Mouse (Mus musculus) CH12.LX (cell line): ENCODE data around the gene Bcl2l15. TPM values are rescaled to one million over a fixed set of nuclear protein-coding genes. Genes with fewer than 3 reads are reported as not detected.

Experiments used
- DNase-seq: peaks from one replicate; pipeline ENCODE4 v3.0.0-alpha.2; 2013; ENCODE audit errors: extremely low read depth
- H3K27ac ChIP-seq: 2 replicates; pipeline ENCODE4 v1.5.1; 2012; ENCODE audit warnings: low read depth, mild to moderate bottlenecking, control low read depth, moderate library complexity; ENCODE audit not compliant: insufficient read depth
- H3K27me3 ChIP-seq: replicated peaks from 2 replicates; pipeline ENCODE3; 2012; ENCODE audit warnings: inconsistent platforms
- H3K36me3 ChIP-seq, 2 experiments: replicated peaks in 1 of 2; 2 replicates each; pipeline versions ENCODE3 to v1.6.1; 2012; ENCODE audit warnings: inconsistent platforms in 1 of 2, low read length in 1 of 2, mild to moderate bottlenecking in 1 of 2, mixed read lengths in 1 of 2, moderate library complexity in 1 of 2; ENCODE audit not compliant: control insufficient read depth in 1 of 2, insufficient read depth in 1 of 2
- H3K4me1 ChIP-seq, 2 experiments: 2 replicates each; pipeline ENCODE4 v1.6.1; 2012; ENCODE audit warnings: inconsistent platforms in 1 of 2, moderate library complexity in 1 of 2; ENCODE audit not compliant: insufficient read depth in 2 of 2, control insufficient read depth in 1 of 2
- H3K4me2 ChIP-seq: 2 replicates; pipeline ENCODE4 v1.6.1; 2012; ENCODE audit warnings: low read depth, mild to moderate bottlenecking, control low read depth; ENCODE audit not compliant: poor library complexity, insufficient read depth, severe bottlenecking
- H3K4me3 ChIP-seq, 3 experiments: fragments of 150-350 bp in 1 of 3; sonication (generic) in 1 of 3; replicated peaks in 1 of 3; 2 replicates each; pipeline versions ENCODE3 to v1.5.1; 2011 to 2012; ENCODE audit warnings: low read depth in 2 of 3, low read length in 2 of 3, mild to moderate bottlenecking in 2 of 3, moderate library complexity in 2 of 3, control low read depth in 1 of 3, improper control_type of control experiment in 1 of 3, inconsistent platforms in 1 of 3, mixed read lengths in 1 of 3; ENCODE audit not compliant: poor library complexity in 1 of 3
- H3K79me2 ChIP-seq: replicated peaks from 2 replicates; pipeline ENCODE4 v1.6.1; 2012; ENCODE audit warnings: mild to moderate bottlenecking, moderate library complexity; ENCODE audit not compliant: control insufficient read depth, poor library complexity, insufficient read depth, severe bottlenecking; ENCODE audit errors: extremely low read depth
- H3K9ac ChIP-seq: 2 replicates; pipeline ENCODE4 v1.6.1; 2012; ENCODE audit warnings: low read depth, mild to moderate bottlenecking, control low read depth, moderate library complexity; ENCODE audit not compliant: insufficient read depth
- H3K9me3 ChIP-seq: replicated peaks from 2 replicates; pipeline ENCODE3; 2012; ENCODE audit warnings: low read length, inconsistent platforms, mixed read lengths
- BHLHE40 ChIP-seq: IDR thresholded peaks from 2 replicates; pipeline ENCODE4 v1.6.1; 2011; ENCODE audit warnings: mild to moderate bottlenecking, low read depth, low read length, improper control_type of control experiment
- CHD1 ChIP-seq: IDR thresholded peaks from 2 replicates; pipeline ENCODE4 v1.6.1; 2012; ENCODE audit warnings: low read depth, low read length, improper control_type of control experiment, inconsistent platforms
- CTCF ChIP-seq, 2 experiments: IDR thresholded peaks in 1 of 2; conservative IDR thresholded peaks in 1 of 2; 2 replicates each; pipeline ENCODE4 v1.5.1; 2011 to 2012; ENCODE audit warnings: low read depth in 2 of 2, low read length in 2 of 2, improper control_type of control experiment in 1 of 2, inconsistent platforms in 1 of 2, mild to moderate bottlenecking in 1 of 2, moderate library complexity in 1 of 2
- ELF1 ChIP-seq: IDR thresholded peaks from 2 replicates; pipeline ENCODE4 v1.6.1; 2014; ENCODE audit warnings: low read depth, mild to moderate bottlenecking, inconsistent platforms, low read length, improper control_type of control experiment
- EP300 ChIP-seq: IDR thresholded peaks from 2 replicates; pipeline ENCODE4 v1.6.1; 2011; ENCODE audit warnings: low read length, improper control_type of control experiment
- ETS1 ChIP-seq: conservative IDR thresholded peaks from 2 replicates; pipeline ENCODE4 v1.6.1; 2012; ENCODE audit warnings: low read depth, mild to moderate bottlenecking, inconsistent platforms, low read length, improper control_type of control experiment, moderate library complexity
- GABPA ChIP-seq: IDR thresholded peaks from 2 replicates; pipeline ENCODE4 v1.6.1; 2012; ENCODE audit warnings: low read depth, low read length, improper control_type of control experiment, inconsistent platforms; ENCODE audit not compliant: insufficient replicate concordance
- IRF4 ChIP-seq: IDR thresholded peaks from 2 replicates; pipeline ENCODE4 v1.6.1; 2014; ENCODE audit warnings: low read depth, mild to moderate bottlenecking, inconsistent platforms, low read length, improper control_type of control experiment
- JUN ChIP-seq: IDR thresholded peaks from 2 replicates; pipeline ENCODE4 v1.6.1; 2011; ENCODE audit warnings: low read depth, mild to moderate bottlenecking, low read length, improper control_type of control experiment, moderate library complexity; ENCODE audit not compliant: insufficient read depth
- JUND ChIP-seq: conservative IDR thresholded peaks from 2 replicates; pipeline ENCODE4 v1.6.1; 2011; ENCODE audit warnings: low read depth, low read length, improper control_type of control experiment
- MAFK ChIP-seq: IDR thresholded peaks from 2 replicates; pipeline ENCODE4 v1.6.1; 2011; ENCODE audit warnings: low read length, improper control_type of control experiment; ENCODE audit not compliant: insufficient replicate concordance
- MAX ChIP-seq: IDR thresholded peaks from 2 replicates; pipeline ENCODE4 v1.6.1; 2011; ENCODE audit warnings: low read length, improper control_type of control experiment
- MEF2A ChIP-seq: IDR thresholded peaks from 2 replicates; pipeline ENCODE4 v1.6.1; 2014; ENCODE audit warnings: low read depth, mild to moderate bottlenecking, inconsistent platforms, low read length, improper control_type of control experiment, borderline replicate concordance
- MXI1 ChIP-seq: IDR thresholded peaks from 2 replicates; pipeline ENCODE4 v1.6.1; 2011; ENCODE audit warnings: mild to moderate bottlenecking, low read depth, low read length, improper control_type of control experiment
- NELFE ChIP-seq: IDR thresholded peaks from 2 replicates; pipeline ENCODE4 v1.6.1; 2011; ENCODE audit warnings: low read depth, low read length, improper control_type of control experiment
- NRF1 ChIP-seq: IDR thresholded peaks from 2 replicates; pipeline ENCODE4 v1.6.1; 2014; ENCODE audit warnings: low read depth, mild to moderate bottlenecking, inconsistent platforms, low read length, improper control_type of control experiment, moderate library complexity
- PAX5 ChIP-seq: IDR thresholded peaks from 2 replicates; pipeline ENCODE4 v1.6.1; 2012; ENCODE audit warnings: low read length, inconsistent platforms, mixed read lengths
- POLR2A ChIP-seq: IDR thresholded peaks from 2 replicates; pipeline ENCODE4 v1.6.1; 2011; ENCODE audit warnings: low read depth, mild to moderate bottlenecking, improper control_type of control experiment, low read length
- RAD21 ChIP-seq: IDR thresholded peaks from 2 replicates; pipeline ENCODE4 v1.6.1; 2011; ENCODE audit warnings: low read depth, mild to moderate bottlenecking, low read length, improper control_type of control experiment, moderate library complexity
- RCOR1 ChIP-seq: conservative IDR thresholded peaks from 2 replicates; pipeline ENCODE4 v1.6.1; 2012; ENCODE audit warnings: low read depth, mild to moderate bottlenecking, inconsistent platforms, low read length, improper control_type of control experiment
- SMC3 ChIP-seq: IDR thresholded peaks from 2 replicates; pipeline ENCODE4 v1.6.1; 2011; ENCODE audit warnings: low read depth, low read length, improper control_type of control experiment
- TBP ChIP-seq: conservative IDR thresholded peaks from 2 replicates; pipeline ENCODE4 v1.6.1; 2011; ENCODE audit warnings: low read depth, low read length, improper control_type of control experiment
- TCF12 ChIP-seq: IDR thresholded peaks from 2 replicates; pipeline ENCODE4 v1.6.1; 2014; ENCODE audit warnings: low read depth, mild to moderate bottlenecking, inconsistent platforms, low read length, improper control_type of control experiment
- UBTF ChIP-seq: IDR thresholded peaks from 2 replicates; pipeline ENCODE4 v1.6.1; 2012; ENCODE audit warnings: low read depth, mild to moderate bottlenecking, inconsistent platforms, low read length, improper control_type of control experiment, moderate library complexity
- USF1 ChIP-seq: IDR thresholded peaks from 2 replicates; pipeline ENCODE4 v1.6.1; 2014; ENCODE audit warnings: low read depth, mild to moderate bottlenecking, inconsistent platforms, low read length, improper control_type of control experiment
- USF2 ChIP-seq: conservative IDR thresholded peaks from 2 replicates; pipeline ENCODE4 v1.6.1; 2011; ENCODE audit warnings: low read depth, low read length, improper control_type of control experiment
- ZC3H11A ChIP-seq: IDR thresholded peaks from 2 replicates; pipeline ENCODE4 v1.6.1; 2012; ENCODE audit warnings: low read depth, mild to moderate bottlenecking, inconsistent platforms, low read length, improper control_type of control experiment
- ZMIZ1 ChIP-seq: IDR thresholded peaks from 2 replicates; pipeline ENCODE4 v1.6.1; 2012; ENCODE audit warnings: low read depth, mild to moderate bottlenecking, inconsistent platforms, low read length, improper control_type of control experiment
- dilution Hi-C: fragments of 300-500 bp; cut with MboI; formaldehyde crosslinking; loops from 2 replicates; pipeline ENCODE4 v1.14.3; 2020; ENCODE audit warnings: low sequenced_read_pairs; ENCODE audit not compliant: extremely low pct_unique_long_range_greater_than_20kb, extremely low pct_ligation_motif_present
- in situ Hi-C: fragments of 300-500 bp; cut with MboI; formaldehyde crosslinking; loops from 3 replicates; pipeline ENCODE4 v1.14.3; 2019; ENCODE audit warnings: low sequenced_read_pairs, low pct_ligation_motif_present, low pct_unique_long_range_greater_than_20kb, mixed read lengths
- polyA plus RNA-seq: library from polyadenylated mRNA; unstranded; fragments of >175 nt; gene quantifications from 2 replicates; pipeline ENCODE4 v1.2.1, GENCODE M21; 2012; ENCODE audit warnings: low read depth; ENCODE audit not compliant: insufficient read length
- total RNA-seq, 2 experiments: library from RNA; depleted of rRNA; stranded (reverse); fragments of 300-350 nt in 1 of 2; fragments of >200 nt in 1 of 2; gene quantifications; 2 replicates each; pipeline ENCODE4 v1.2.3; 2012 to 2014

The Bcl2l15 gene
- total and polyA plus RNA-seq, 3 experiments: 12.2 to 24.9 (median 23.0) TPM

DNA sequence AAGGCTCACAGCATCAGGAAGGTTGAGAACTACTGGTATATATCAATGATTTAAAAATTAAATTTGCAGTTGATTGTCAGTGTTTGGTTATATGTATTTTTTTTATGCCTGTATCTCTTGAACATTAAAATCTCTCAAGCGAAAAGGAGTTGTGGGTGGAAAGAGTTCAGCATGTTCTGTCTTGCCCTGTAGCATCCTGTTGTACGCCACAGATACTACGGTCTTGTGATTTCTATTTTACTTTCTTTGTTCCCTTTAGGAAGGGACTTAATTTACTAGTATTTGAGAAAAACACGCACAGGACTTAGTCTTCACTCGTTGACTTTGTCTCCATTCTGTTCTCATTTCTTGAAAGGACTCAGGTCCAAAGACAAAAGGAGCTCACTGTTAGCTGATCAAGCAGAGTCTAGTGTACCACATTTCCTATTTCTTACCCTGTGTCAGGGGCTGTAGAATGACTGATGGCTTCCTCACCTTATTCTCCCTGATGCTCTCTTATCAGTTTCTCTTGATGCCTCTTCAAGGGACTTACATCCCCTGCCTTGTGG is 35.1 kb downstream of the Bcl2l15 start (continued):
- TF ChIP-seq MAFK (no peak), USF1 (no peak), UBTF (no peak), SMC3 (no peak), MEF2A (peak; percentile 77; the same call in 1 of the 2 replicates), RAD21 (no peak)
- TF ChIP-seq, all 38 proteins: peak for 13

DNA sequence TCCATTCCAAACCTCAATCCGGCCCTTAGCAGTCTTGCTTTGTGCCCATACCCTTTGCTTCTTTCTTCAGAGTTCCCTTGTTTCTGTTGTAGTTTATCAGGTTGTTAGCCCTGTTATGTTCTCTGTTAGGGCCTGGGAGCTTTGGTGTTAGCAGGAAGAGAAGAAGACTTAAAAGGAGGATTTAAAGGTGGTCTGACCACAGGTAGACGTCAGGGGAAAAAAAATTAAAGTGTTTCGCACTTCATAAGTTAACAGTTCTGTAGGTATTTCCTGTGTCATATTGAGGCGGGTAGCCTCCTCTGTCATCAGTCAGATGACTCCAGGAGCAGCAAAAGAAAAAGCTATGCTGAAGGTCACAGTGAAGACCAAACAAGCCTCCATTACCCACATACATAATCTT is 35.6 kb downstream of the Bcl2l15 start:
- peak overlapping the region; percentile 95 for H3K27ac ChIP-seq
- H3K9ac ChIP-seq: peak overlapping the region; percentile 71
- peaks cover 27 to 84% of the 10 kb centered on the region in 2 experiments for H3K4me1 ChIP-seq
- peak overlapping the region; percentile 26 for H3K4me2 ChIP-seq
- H3K79me2 ChIP-seq: peaks cover 74% of the 10 kb centered on the region
- dilution Hi-C loops (no loop called here), in situ Hi-C loops (no loop called here)
- H3K9me3 ChIP-seq: peaks cover 4% of the 10 kb centered on the region
- no peak for DNase-seq
- H3K4me3 ChIP-seq: no peak overlapping the region
- no peaks in the 10 kb centered on the region for H3K27me3 ChIP-seq
- H3K36me3 ChIP-seq: peaks cover 25 to 51% of the 10 kb centered on the region in 2 experiments
- TF ChIP-seq MAFK: no peak
- TF ChIP-seq CHD1: no peak
- TF ChIP-seq GABPA: no peak
- 0 out of 2 replicates have a peak, but pooled peaks have one; percentile 6 for TF ChIP-seq EP300
- no peak for TF ChIP-seq PAX5
- TF ChIP-seq TCF12: no peak
- TF ChIP-seq CTCF (conservative IDR thresholded peaks at IDR 0.05 in 1 of 2, IDR thresholded peaks at IDR 0.05 in 1 of 2; ENCODE audit: low read depth in 2 of 2, low read length in 2 of 2): no peak
- peak; percentile 32; the same call in 1 of the 2 replicates for TF ChIP-seq MAX
- TF ChIP-seq USF2: no peak

DNA sequence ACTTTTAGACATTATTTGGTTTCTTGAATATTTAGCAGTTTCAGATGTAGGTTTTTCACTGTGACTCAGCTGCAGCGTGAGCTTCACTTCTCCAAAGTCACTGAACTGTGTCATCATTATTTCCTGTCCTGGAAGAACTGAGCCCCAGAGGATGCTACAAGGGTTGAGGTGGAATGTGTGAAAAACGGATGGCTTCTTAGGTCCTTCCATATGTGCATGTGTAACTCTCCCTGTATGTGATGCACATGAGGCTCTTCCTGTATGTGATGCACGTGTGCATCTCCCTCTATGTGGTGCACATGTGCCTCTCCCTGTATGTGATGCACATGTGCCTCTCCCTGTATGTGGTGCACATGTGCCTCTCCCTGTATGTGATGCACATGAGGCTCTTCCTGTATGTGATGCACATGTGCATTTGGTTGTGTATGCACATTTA is 40.3 kb downstream of the Bcl2l15 start:
- in situ Hi-C loops (no loop called here), dilution Hi-C loops (no loop called here)
- Histone ChIP-seq H3K36me3 (peaks cover 46 to 65% of the 10 kb centered on the region in 2 experiments), H3K79me2 (peaks cover 60% of the 10 kb centered on the region), H3K27me3 (no peaks in the 10 kb centered on the region), H3K27ac (peak overlapping the region; percentile 99), H3K4me2 (peak overlapping the region; percentile 26; the same call in 1 of the 2 replicates), H3K9ac (no peak overlapping the region), H3K4me3 (peak overlapping the region in 1 of 3 experiments; percentile 45), H3K9me3 (peaks cover 4% of the 10 kb centered on the region), H3K4me1 (peaks cover 27 to 91% of the 10 kb centered on the region in 2 experiments)
- DNase-seq: peak; percentile 89
- TF ChIP-seq JUND (peak; percentile 95), SMC3 (no peak), ZMIZ1 (peak; percentile 51; the same call in 1 of the 2 replicates), MXI1 (peak; percentile 69; the same call in 1 of the 2 replicates), CHD1 (no peak), ETS1 (peak; percentile 96), NELFE (no peak), ELF1 (peak; percentile 30; the same call in 1 of the 2 replicates), POLR2A (no peak), PAX5 (no peak), RCOR1 (peak; percentile 96), CTCF (conservative IDR thresholded peaks at IDR 0.05 in 1 of 2, IDR thresholded peaks at IDR 0.05 in 1 of 2; ENCODE audit: low read depth in 2 of 2, low read length in 2 of 2) (no peak), ZC3H11A (no peak), IRF4 (peak; percentile 98), NRF1 (no peak), GABPA (no peak), EP300 (peak; percentile 98), JUN (peak; percentile 84), BHLHE40 (peak; percentile 95), UBTF (no peak), MAX (peak; percentile 93), USF2 (no peak), TBP (no peak)
